Mouse (Mus musculus) hindbrain, embryonic 15.5 days (tissue): ENCODE measurements at regions not wholly inside any gene's neighbourhood (a gene's known extent, or its start where the extent isn't known, plus 50 kb on each side); places are given as distances from the start of the nearest gene placed in this dataset.
"Not testable (repeated sequence)": the region's sequence is repeated elsewhere in the genome, so short reads cannot be mapped to it uniquely, and the experiment has no call there.

Experiments used
- ATAC-seq: fragments of 200-750 bp; cut with Nextera tagmentation; 2 replicates; pipeline ENCODE4 v1.8.0; 2017; ENCODE audit warnings: low read depth, moderate number of reproducible peaks, moderate TSS enrichment; ENCODE audit not compliant: low FRiP score
- H3K27ac ChIP-seq: fragments of 300-500 bp; sonication (generic); replicated peaks from 2 replicates; pipeline ENCODE4 v1.5.1; 2015; ENCODE audit warnings: mild to moderate bottlenecking, inconsistent platforms
- H3K27me3 ChIP-seq: fragments of 300-500 bp; sonication (generic); 2 replicates; pipeline ENCODE4 v1.6.1; 2015; ENCODE audit warnings: control low read depth, inconsistent platforms
- H3K36me3 ChIP-seq: fragments of 300-500 bp; sonication (generic); 2 replicates; pipeline ENCODE4 v1.6.1; 2015; ENCODE audit warnings: control low read depth, inconsistent platforms
- H3K4me1 ChIP-seq: fragments of 300-500 bp; sonication (generic); replicated peaks from 2 replicates; pipeline ENCODE4 v1.6.1; 2015; ENCODE audit warnings: control low read depth, inconsistent platforms
- H3K4me2 ChIP-seq: fragments of 300-500 bp; sonication (generic); 2 replicates; pipeline ENCODE4 v1.6.1; 2015; ENCODE audit warnings: moderate library complexity, mild to moderate bottlenecking, inconsistent platforms
- H3K4me3 ChIP-seq: fragments of 300-500 bp; sonication (generic); 2 replicates; pipeline ENCODE4 v1.5.1; 2015; ENCODE audit warnings: mild to moderate bottlenecking, inconsistent platforms
- H3K9ac ChIP-seq: fragments of 300-500 bp; sonication (generic); 2 replicates; pipeline ENCODE4 v1.6.1; 2015; ENCODE audit warnings: inconsistent platforms
- H3K9me3 ChIP-seq: fragments of 300-500 bp; sonication (generic); 2 replicates; pipeline ENCODE4 v1.6.1; 2016; ENCODE audit warnings: control low read depth, inconsistent platforms
- WGBS: fragments of 180-500 bp; shearing (Covaris S2); methylation state at CpG from one replicate; pipeline ENCODE4 v1.1.7; 2015; 5-methylcytosine and 5-hydroxymethylcytosine counted together

DNA sequence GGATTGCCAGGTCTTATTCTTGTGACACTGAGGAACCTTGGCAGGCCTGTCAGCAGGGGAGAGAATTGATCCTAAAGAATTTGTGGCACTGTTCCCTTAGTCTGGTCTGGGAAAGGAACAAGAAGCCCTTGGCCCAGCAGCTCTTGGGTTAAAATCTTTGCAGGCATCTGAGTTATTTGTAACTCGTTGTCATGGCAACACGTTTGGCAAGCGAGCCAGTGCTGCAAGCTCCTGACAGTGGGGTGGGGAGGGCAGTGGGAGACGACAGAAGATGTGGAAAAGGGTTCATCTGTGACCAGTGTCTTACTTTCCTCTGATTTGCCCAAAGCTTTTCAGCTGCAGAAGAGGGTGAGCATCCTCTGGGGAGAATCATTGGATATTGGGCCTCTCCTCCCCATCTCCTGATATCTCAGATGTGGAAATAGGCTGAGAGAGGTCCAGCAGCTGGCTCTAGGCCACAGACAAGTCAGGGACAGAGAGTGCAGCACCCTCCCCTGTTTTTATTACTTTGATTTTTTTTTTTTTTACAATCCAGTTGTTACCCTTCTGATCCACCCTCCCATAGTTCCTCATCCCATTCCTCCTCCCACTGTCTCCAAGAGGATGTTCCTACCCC lies 92.4 kb upstream of the Huwe1 start:
- peak overlapping the region; percentile 64 for H3K27ac ChIP-seq
- peak; percentile 87 for ATAC-seq
- not testable (repeated sequence) for H3K27me3 ChIP-seq, H3K4me3 ChIP-seq, H3K9ac ChIP-seq, H3K9me3 ChIP-seq, H3K36me3 ChIP-seq, H3K4me1 ChIP-seq
- H3K4me2 ChIP-seq, result 0 out of 2 replicates have a peak overlapping the region, but pooled peaks have one; percentile 13
- 9% methylated on average over 4 of the region's 4 CpGs for WGBS
